Mouse (Mus musculus) stomach, postnatal 0 days (tissue): ENCODE measurements around the gene Dph3. TPM values are rescaled to one million over a fixed set of nuclear protein-coding genes. Genes with fewer than 3 reads are reported as not detected.

Source experiments
- ATAC-seq: fragments of 200-750 bp; cut with Nextera tagmentation; 2 replicates; pipeline ENCODE4 v1.8.0; 2017; ENCODE audit not compliant: low FRiP score, low TSS enrichment
- DNase-seq: peaks from one replicate; pipeline ENCODE4 v3.0.0-alpha.2; 2016; ENCODE audit warnings: low spot score
- H3K27ac ChIP-seq: fragments of 300-500 bp; sonication (generic); replicated peaks from 2 replicates; pipeline ENCODE4 v1.5.1; 2014; ENCODE audit warnings: mild to moderate bottlenecking, control low read depth
- H3K27me3 ChIP-seq: fragments of 300-500 bp; sonication (generic); 2 replicates; pipeline ENCODE4 v1.6.1; 2014; ENCODE audit warnings: low read length; ENCODE audit not compliant: control insufficient read depth, insufficient read depth
- H3K36me3 ChIP-seq: fragments of 300-500 bp; sonication (generic); 2 replicates; pipeline ENCODE4 v1.6.1; 2014; ENCODE audit warnings: low read length, mixed read lengths; ENCODE audit not compliant: control insufficient read depth, insufficient read depth
- H3K4me1 ChIP-seq: fragments of 300-500 bp; sonication (generic); replicated peaks from 2 replicates; pipeline ENCODE4 v1.6.1; 2014; ENCODE audit warnings: antibody characterized with exemption; ENCODE audit not compliant: control insufficient read depth, insufficient read depth
- H3K4me2 ChIP-seq: fragments of 300-500 bp; sonication (generic); replicated peaks from 2 replicates; pipeline ENCODE4 v1.6.1; 2014; ENCODE audit warnings: low read depth, mild to moderate bottlenecking, control low read depth, moderate library complexity
- H3K4me3 ChIP-seq: fragments of 300-500 bp; sonication (generic); 2 replicates; pipeline ENCODE4 v1.5.1; 2014; ENCODE audit warnings: low read depth, low read length, control low read depth
- H3K9ac ChIP-seq: fragments of 300-500 bp; sonication (generic); 2 replicates; pipeline ENCODE4 v1.6.1; 2014; ENCODE audit warnings: mild to moderate bottlenecking, low read length, control low read depth, mixed read lengths
- H3K9me3 ChIP-seq: fragments of 300-500 bp; sonication (generic); 2 replicates; pipeline ENCODE4 v1.6.1; 2016; ENCODE audit warnings: low read length; ENCODE audit not compliant: control insufficient read depth
- CTCF ChIP-seq: IDR thresholded peaks from 2 replicates; pipeline ENCODE4 v1.5.1; 2016; ENCODE audit warnings: antibody characterized with exemption, low read depth, mild to moderate bottlenecking, moderate library complexity
- EP300 ChIP-seq: optimal IDR thresholded peaks from 2 replicates; pipeline ENCODE3; 2016; ENCODE audit warnings: antibody characterized with exemption
- WGBS: fragments of 180-500 bp; shearing (Covaris S2); extraction: QIAGEN DNeasy Blood & Tissue Kit; methylation state at CpG from one replicate; pipeline ENCODE4 v1.1.7; 2014; 5-methylcytosine and 5-hydroxymethylcytosine counted together
- polyA plus RNA-seq: library from polyadenylated mRNA; unstranded; fragments of >200 nt; fragmentation: Nextera tagmentation; extraction: Ambion mirVana; gene quantifications from 2 replicates; pipeline ENCODE4 v1.2.1, GENCODE M21; 2015

Dph3 gene
- polyA plus RNA-seq, 1 experiment from 2014 or later = 93.3 TPM

GRCm38 (mm10) chr14:32098951-32099350, 13.4 kb upstream of the Dph3 start:
- Histone ChIP-seq H3K9me3 (no peaks in the 10 kb centered on the region), H3K36me3 (peaks cover 29% of the 10 kb centered on the region; the same call in 1 of the 2 replicates), H3K4me1 (no peaks in the 10 kb centered on the region), H3K9ac (no peak overlapping the region), H3K4me2 (no peak overlapping the region), H3K27me3 (no peaks in the 10 kb centered on the region), H3K27ac (no peak overlapping the region), H3K4me3 (no peak overlapping the region)
- DNase-seq (no peak), ATAC-seq (no peak)
- TF ChIP-seq CTCF (no peak), EP300 (no peak)
- 95% methylated on average over 3 of the region's 3 CpGs for WGBS

- Histone ChIP-seq H3K27ac (no peak overlapping the region), H3K9me3 (no peaks in the 10 kb centered on the region), H3K27me3 (no peaks in the 10 kb centered on the region), H3K36me3 (peaks cover 33% of the 10 kb centered on the region; the same call in 1 of the 2 replicates), H3K4me3 (no peak overlapping the region), H3K4me2 (no peak overlapping the region), H3K9ac (no peak overlapping the region), H3K4me1 (no peaks in the 10 kb centered on the region)
- DNase-seq (no peak), ATAC-seq (0 out of 2 replicates have a peak, but pooled peaks have one; percentile 59)
- TF ChIP-seq EP300 = no peak
- TF ChIP-seq CTCF = no peak
- WGBS = 96% methylated on average over 7 of the region's 7 CpGs
Measured at GRCm38 (mm10) chr14:32097691-32098090, 12.2 kb upstream of the Dph3 start.

GRCm38 (mm10) chr14:32096740-32097139, 11.2 kb upstream of the Dph3 start:
- ATAC-seq = no peak

GRCm38 (mm10) chr14:32095646-32096045, 10.1 kb upstream of the Dph3 start:
- peaks cover 31% of the 10 kb centered on the region; the same call in 1 of the 2 replicates for H3K36me3 ChIP-seq
- no peak overlapping the region for H3K4me2 ChIP-seq
- H3K4me3 ChIP-seq = no peak overlapping the region
- no peak overlapping the region for H3K9ac ChIP-seq
- no peak for DNase-seq
- TF ChIP-seq CTCF (no peak), EP300 (no peak)
- no peak for ATAC-seq
- WGBS = 78% methylated on average over 5 of the region's 5 CpGs
- no peak overlapping the region for H3K27ac ChIP-seq
- no peaks in the 10 kb centered on the region for H3K4me1 ChIP-seq
- H3K9me3 ChIP-seq = no peaks in the 10 kb centered on the region
- H3K27me3 ChIP-seq = no peaks in the 10 kb centered on the region

More at GRCm38 (mm10) chr14:32096740-32097139, 11.2 kb upstream of the Dph3 start:
- Histone ChIP-seq H3K36me3 (peaks cover 33% of the 10 kb centered on the region; the same call in 1 of the 2 replicates), H3K4me1 (no peaks in the 10 kb centered on the region), H3K27me3 (no peaks in the 10 kb centered on the region), H3K9me3 (no peaks in the 10 kb centered on the region), H3K4me3 (no peak overlapping the region), H3K4me2 (no peak overlapping the region), H3K9ac (no peak overlapping the region), H3K27ac (no peak overlapping the region)
- DNase-seq = no peak
- WGBS = 92% methylated on average over 5 of the region's 5 CpGs
- TF ChIP-seq EP300 (no peak), CTCF (no peak)

- no peak overlapping the region for H3K27ac ChIP-seq
- no peaks in the 10 kb centered on the region for H3K27me3 ChIP-seq
- no peak overlapping the region for H3K4me3 ChIP-seq
- no peak for DNase-seq
- H3K4me1 ChIP-seq = no peaks in the 10 kb centered on the region
- 80% methylated on average over 11 of the region's 11 CpGs for WGBS
- no peak overlapping the region for H3K4me2 ChIP-seq
- peaks cover 17% of the 10 kb centered on the region; the same call in 1 of the 2 replicates for H3K36me3 ChIP-seq
- TF ChIP-seq CTCF (no peak), EP300 (no peak)
- no peak for ATAC-seq
- H3K9ac ChIP-seq = no peak overlapping the region
- no peaks in the 10 kb centered on the region for H3K9me3 ChIP-seq
Measured at GRCm38 (mm10) chr14:32093500-32094117, 8.1 kb upstream of the Dph3 start.

- H3K9me3 ChIP-seq = no peaks in the 10 kb centered on the region
- no peak overlapping the region for H3K9ac ChIP-seq
- no peaks in the 10 kb centered on the region for H3K27me3 ChIP-seq
- H3K36me3 ChIP-seq = peaks cover 16% of the 10 kb centered on the region; the same call in 1 of the 2 replicates
- no peak overlapping the region for H3K4me3 ChIP-seq
- no peaks in the 10 kb centered on the region for H3K4me1 ChIP-seq
- 64% methylated on average over 1 of the region's 1 CpGs for WGBS
- no peak overlapping the region for H3K4me2 ChIP-seq
- no peak overlapping the region for H3K27ac ChIP-seq
- ATAC-seq (no peak), DNase-seq (no peak)
- TF ChIP-seq CTCF (no peak), EP300 (no peak)
Measured at GRCm38 (mm10) chr14:32093018-32093417, 7.5 kb upstream of the Dph3 start.
